Mouse (Mus musculus): Measurements from ENCODE around the gene Srrm4. TPM values are rescaled to one million over a fixed set of nuclear protein-coding genes. Genes with fewer than 3 reads are reported as not detected.

Gene Srrm4
- polyA plus RNA-seq, 1 experiment from 2014 or later, result 0.27 TPM

DNA sequence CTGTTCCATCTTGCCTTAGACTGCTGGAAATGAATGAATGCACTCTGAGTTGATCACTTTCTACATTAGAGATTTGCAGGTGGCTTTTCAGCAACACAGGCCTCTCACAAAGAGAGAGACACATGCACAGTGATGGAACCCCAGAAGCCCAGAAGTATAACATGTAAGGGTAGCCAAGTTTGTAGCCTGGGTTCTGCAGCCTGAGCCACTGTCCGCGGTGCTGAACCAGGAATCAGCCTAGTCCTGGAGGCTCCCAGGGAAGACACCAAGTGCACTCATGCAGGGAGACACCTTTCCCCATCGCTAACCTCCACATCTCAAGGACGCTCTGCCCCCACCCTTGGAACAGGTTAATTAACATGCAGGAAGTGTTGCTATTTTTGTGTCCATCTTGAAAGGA lies 73.6 kb downstream of the Srrm4 start:
- H3K27me3 ChIP-seq (replicated peaks; ENCODE audit: insufficient read depth, low read length), result no peaks in the 10 kb centered on the region
- TF ChIP-seq CTCF (IDR thresholded peaks at IDR 0.05), result no peak
- TF ChIP-seq EP300 (IDR thresholded peaks at IDR 0.05), result no peak
- H3K4me2 ChIP-seq (replicated peaks; ENCODE audit: low read depth, low read length), result no peak overlapping the region
- no peak overlapping the region for H3K4me3 ChIP-seq (ENCODE audit: low read depth, low read length)
- no peaks in the 10 kb centered on the region for H3K4me1 ChIP-seq (ENCODE audit: insufficient read depth, low read depth, low read length)
- DNase-seq (ENCODE audit: low spot score) (no peak), ATAC-seq (no peak)
- no peaks in the 10 kb centered on the region for H3K36me3 ChIP-seq (ENCODE audit: insufficient read depth, low read length)
- no peak overlapping the region for H3K9ac ChIP-seq (replicated peaks; ENCODE audit: low read depth)
- no peak overlapping the region for H3K27ac ChIP-seq (ENCODE audit: low read length)
- 23% methylated on average over 4 of the region's 4 CpGs for WGBS
- H3K9me3 ChIP-seq (ENCODE audit: low read length), result no peaks in the 10 kb centered on the region

DNA sequence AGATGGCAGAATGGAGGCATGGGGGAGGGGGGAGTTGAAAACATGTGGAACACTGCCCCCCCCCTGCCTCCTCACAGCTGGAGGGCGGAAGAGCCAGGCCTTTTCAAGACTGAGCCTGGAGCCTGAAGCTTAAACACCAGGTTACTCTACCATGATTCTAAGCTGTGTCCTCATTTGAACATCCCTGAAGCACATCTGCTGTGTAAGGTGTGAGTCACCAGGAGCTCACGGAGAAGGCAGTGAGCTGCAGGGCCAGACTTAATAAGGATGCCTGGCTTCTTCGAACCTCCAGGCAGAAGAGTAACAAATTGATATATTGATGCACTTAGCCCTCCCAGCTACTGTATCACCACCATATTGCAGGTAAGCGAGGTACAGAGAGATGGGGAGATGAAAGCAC lies 79.5 kb downstream of the Srrm4 start:
- no peak overlapping the region for H3K4me2 ChIP-seq (replicated peaks; ENCODE audit: low read depth, low read length)
- DNase-seq (ENCODE audit: low spot score) (no peak), ATAC-seq (no peak)
- no peaks in the 10 kb centered on the region for H3K36me3 ChIP-seq (ENCODE audit: insufficient read depth, low read length)
- H3K27ac ChIP-seq (ENCODE audit: low read length), result no peak overlapping the region
- H3K9ac ChIP-seq (replicated peaks; ENCODE audit: low read depth), result no peak overlapping the region
- no peak overlapping the region for H3K4me3 ChIP-seq (ENCODE audit: low read depth, low read length)
- WGBS, result 60% methylated on average over 4 of the region's 4 CpGs
- no peaks in the 10 kb centered on the region for H3K4me1 ChIP-seq (ENCODE audit: insufficient read depth, low read depth, low read length)
- no peaks in the 10 kb centered on the region for H3K9me3 ChIP-seq (ENCODE audit: low read length)
- no peaks in the 10 kb centered on the region for H3K27me3 ChIP-seq (replicated peaks; ENCODE audit: insufficient read depth, low read length)
- TF ChIP-seq EP300 (IDR thresholded peaks at IDR 0.05), result no peak
- TF ChIP-seq CTCF (IDR thresholded peaks at IDR 0.05), result no peak

DNA sequence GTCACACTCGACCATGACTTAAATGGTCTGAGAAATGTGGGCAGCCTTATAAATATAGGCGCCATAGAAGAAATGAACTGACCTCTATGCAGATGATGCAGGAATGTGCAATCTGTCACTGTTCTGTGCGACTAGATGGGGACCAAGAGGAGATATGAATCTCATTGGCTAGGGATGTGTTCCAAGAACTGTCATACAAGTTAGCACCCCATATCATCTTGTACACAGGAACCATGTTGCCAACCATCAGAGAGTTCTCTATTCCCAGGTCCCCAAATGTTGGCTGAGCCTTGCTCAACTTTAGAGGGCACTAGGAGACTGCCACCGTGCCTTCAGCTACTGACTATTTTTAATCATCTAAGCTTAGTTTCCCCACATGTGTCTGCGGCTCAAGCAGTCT lies 81.4 kb downstream of the Srrm4 start:
- Histone ChIP-seq H3K4me3 (ENCODE audit: low read depth, low read length) (no peak overlapping the region), H3K4me1 (ENCODE audit: insufficient read depth, low read depth, low read length) (no peaks in the 10 kb centered on the region), H3K27ac (ENCODE audit: low read length) (no peak overlapping the region), H3K9me3 (ENCODE audit: low read length) (no peaks in the 10 kb centered on the region), H3K4me2 (replicated peaks; ENCODE audit: low read depth, low read length) (no peak overlapping the region), H3K27me3 (replicated peaks; ENCODE audit: insufficient read depth, low read length) (no peaks in the 10 kb centered on the region), H3K9ac (replicated peaks; ENCODE audit: low read depth) (no peak overlapping the region), H3K36me3 (ENCODE audit: insufficient read depth, low read length) (no peaks in the 10 kb centered on the region)
- ATAC-seq (no peak), DNase-seq (ENCODE audit: low spot score) (no peak)
- WGBS, result 69% methylated on average over 5 of the region's 5 CpGs
- TF ChIP-seq EP300 (IDR thresholded peaks at IDR 0.05) (no peak), CTCF (IDR thresholded peaks at IDR 0.05) (no peak)

DNA sequence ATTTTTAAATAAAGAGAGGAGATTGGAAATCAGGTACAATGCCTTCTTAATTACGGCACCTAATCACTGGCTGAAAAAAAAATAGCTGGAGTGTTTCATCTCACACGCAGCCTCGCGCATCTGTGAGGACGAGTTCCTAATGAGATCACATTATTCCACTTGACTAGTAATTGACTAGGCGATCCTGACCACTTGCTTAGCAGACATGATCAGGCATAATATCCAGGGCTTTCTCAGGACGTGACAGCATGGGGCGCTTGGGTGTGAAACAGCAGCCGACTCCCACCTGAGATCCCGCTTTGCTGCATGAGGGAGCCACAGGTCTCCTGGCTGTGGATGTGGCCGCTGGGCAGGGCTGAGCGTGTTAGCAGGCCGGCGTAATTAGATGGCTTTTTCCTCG lies 90.3 kb downstream of the Srrm4 start:
- H3K4me3 ChIP-seq (ENCODE audit: low read depth, low read length), result no peak overlapping the region
- ATAC-seq (no peak), DNase-seq (ENCODE audit: low spot score) (no peak)
- H3K4me1 ChIP-seq (ENCODE audit: insufficient read depth, low read depth, low read length), result no peaks in the 10 kb centered on the region
- no peaks in the 10 kb centered on the region for H3K27me3 ChIP-seq (replicated peaks; ENCODE audit: insufficient read depth, low read length)
- H3K9ac ChIP-seq (replicated peaks; ENCODE audit: low read depth), result no peak overlapping the region
- H3K4me2 ChIP-seq (replicated peaks; ENCODE audit: low read depth, low read length), result no peak overlapping the region
- no peaks in the 10 kb centered on the region for H3K9me3 ChIP-seq (ENCODE audit: low read length)
- H3K27ac ChIP-seq (ENCODE audit: low read length), result no peak overlapping the region
- H3K36me3 ChIP-seq (ENCODE audit: insufficient read depth, low read length), result no peaks in the 10 kb centered on the region
- WGBS, result 73% methylated on average over 15 of the region's 15 CpGs
- TF ChIP-seq EP300 (IDR thresholded peaks at IDR 0.05) (no peak), CTCF (IDR thresholded peaks at IDR 0.05) (no peak)

DNA sequence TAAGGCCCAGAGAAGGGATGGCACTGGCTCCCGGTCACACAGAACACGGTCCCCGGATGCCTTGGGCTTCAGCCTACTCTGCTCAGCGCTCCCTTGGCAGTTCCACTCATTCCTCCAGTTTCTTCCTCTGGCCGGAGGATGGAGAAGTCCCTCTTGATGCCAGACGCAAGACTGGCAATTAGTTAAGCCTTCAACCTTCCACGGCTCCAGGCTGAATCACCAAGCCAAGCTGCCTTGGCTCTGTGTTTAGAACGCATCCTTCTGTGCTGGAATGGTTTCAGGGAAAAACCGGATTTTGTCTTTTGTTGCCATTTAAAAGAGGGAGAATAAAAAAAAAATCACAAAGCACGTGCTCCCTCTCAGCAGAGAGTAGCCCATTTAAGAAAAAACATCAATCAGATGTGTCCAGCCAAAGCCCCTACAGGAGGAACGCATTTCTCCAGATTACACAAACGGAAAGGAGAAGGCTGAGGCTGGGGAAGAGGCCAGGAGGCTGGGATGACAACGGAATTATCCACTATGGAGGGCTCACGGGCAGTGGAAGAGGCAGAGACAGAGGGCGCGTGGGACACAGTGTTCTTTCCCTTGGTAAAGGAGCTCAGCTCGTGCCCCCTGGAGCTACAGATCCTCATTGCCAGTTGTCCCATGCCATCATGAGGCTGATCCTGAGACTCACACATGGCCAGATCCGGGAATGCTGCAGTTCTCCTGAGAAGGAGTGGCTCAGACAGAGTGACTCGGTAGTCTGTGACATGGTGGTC lies 92.6 kb downstream of the Srrm4 start:
- 64% methylated on average over 19 of the region's 19 CpGs for WGBS
- Histone ChIP-seq H3K4me2 (replicated peaks; ENCODE audit: low read depth, low read length) (no peak overlapping the region), H3K9me3 (ENCODE audit: low read length) (no peaks in the 10 kb centered on the region), H3K4me3 (ENCODE audit: low read depth, low read length) (no peak overlapping the region), H3K27me3 (replicated peaks; ENCODE audit: insufficient read depth, low read length) (no peaks in the 10 kb centered on the region), H3K4me1 (ENCODE audit: insufficient read depth, low read depth, low read length) (no peaks in the 10 kb centered on the region), H3K9ac (replicated peaks; ENCODE audit: low read depth) (no peak overlapping the region), H3K27ac (ENCODE audit: low read length) (no peak overlapping the region), H3K36me3 (ENCODE audit: insufficient read depth, low read length) (no peaks in the 10 kb centered on the region)
- ATAC-seq, result no peak
- DNase-seq (ENCODE audit: low spot score), result no peak
- TF ChIP-seq CTCF (IDR thresholded peaks at IDR 0.05) (no peak), EP300 (IDR thresholded peaks at IDR 0.05) (no peak)

DNA sequence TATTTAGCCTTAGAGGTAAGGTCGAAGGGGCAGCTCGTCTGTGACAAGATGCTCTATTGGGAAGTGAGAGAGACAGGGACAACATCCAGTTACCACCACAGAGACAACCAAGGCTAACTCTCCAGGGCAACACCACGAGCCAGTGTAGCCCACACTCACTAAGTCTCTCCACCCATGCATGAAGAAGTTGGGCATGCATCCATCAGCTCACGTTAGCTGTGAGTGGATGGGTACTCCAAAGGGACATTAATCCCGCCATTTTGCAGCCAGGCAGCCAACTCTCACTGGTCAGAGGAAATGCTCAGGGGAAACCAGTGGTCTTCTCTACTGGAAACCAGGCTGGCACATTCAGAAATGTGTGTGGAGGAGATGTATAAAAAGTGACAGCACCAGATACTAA lies 93.8 kb downstream of the Srrm4 start:
- Histone ChIP-seq H3K36me3 (ENCODE audit: insufficient read depth, low read length) (no peaks in the 10 kb centered on the region), H3K27ac (ENCODE audit: low read length) (no peak overlapping the region), H3K4me2 (replicated peaks; ENCODE audit: low read depth, low read length) (no peak overlapping the region), H3K4me1 (ENCODE audit: insufficient read depth, low read depth, low read length) (no peaks in the 10 kb centered on the region), H3K4me3 (ENCODE audit: low read depth, low read length) (no peak overlapping the region), H3K27me3 (replicated peaks; ENCODE audit: insufficient read depth, low read length) (no peaks in the 10 kb centered on the region), H3K9ac (replicated peaks; ENCODE audit: low read depth) (no peak overlapping the region), H3K9me3 (ENCODE audit: low read length) (no peaks in the 10 kb centered on the region)
- DNase-seq (ENCODE audit: low spot score) (no peak), ATAC-seq (no peak)
- TF ChIP-seq CTCF (IDR thresholded peaks at IDR 0.05) (no peak), EP300 (IDR thresholded peaks at IDR 0.05) (no peak)
- WGBS, result 79% methylated on average over 5 of the region's 5 CpGs

Measured in lung, postnatal 0 days (tissue).